Mouse (Mus musculus) hematopoietic stem cell, adult 5-6 weeks (primary cell): Measurements from ENCODE around the gene Zfp366. TPM values are rescaled to one million over a fixed set of nuclear protein-coding genes. Genes with fewer than 3 reads are reported as not detected.

ENCODE experiments used
- ATAC-seq, 2 experiments: fragments of 125-278 bp in 1 of 2; replicated peaks in 1 of 2; 2 replicates each; pipeline ENCODE4 v1.8.0; 2016 to 2017; ENCODE audit warnings: inconsistent platforms in 2 of 2, mild to moderate bottlenecking in 2 of 2, moderate number of reproducible peaks in 2 of 2, low read depth in 1 of 2, moderate TSS enrichment in 1 of 2; ENCODE audit not compliant: low FRiP score in 2 of 2, poor library complexity in 2 of 2, severe bottlenecking in 2 of 2, insufficient read depth in 1 of 2, low TSS enrichment in 1 of 2
- total RNA-seq: library from RNA; stranded (forward); fragments of 172-1452, 232-1000 nt; gene quantifications from 2 replicates; pipeline ENCODE4 v1.2.3, GENCODE M21; 2017

The Zfp366 gene
- 0.35 TPM in 1 of 2 replicates, not detected in the other for total RNA-seq

- ATAC-seq: no peak
Measured at GRCm38 (mm10) chr13:99184155-99184886, at the start of gene Zfp366. Gene Zfp366 (plus strand): TSS chr13:99184823.

GRCm38 (mm10) chr13:99138351-99139255 is 46.0 kb upstream of the Zfp366 start:
- ATAC-seq: no peak

GRCm38 (mm10) chr13:99146355-99146871 is 38.2 kb upstream of the Zfp366 start:
- ATAC-seq: no peak

- ATAC-seq: no peak
Measured at GRCm38 (mm10) chr13:99147645-99148111, 36.9 kb upstream of the Zfp366 start.

GRCm38 (mm10) chr13:99149551-99150305 is 34.9 kb upstream of the Zfp366 start:
- no peak for ATAC-seq

- ATAC-seq: no peak
Measured at GRCm38 (mm10) chr13:99150626-99151025, 34.0 kb upstream of the Zfp366 start.

- ATAC-seq: no peak
Measured at GRCm38 (mm10) chr13:99151121-99151520, 33.5 kb upstream of the Zfp366 start.

- peak; percentile 53 to 78 for ATAC-seq
Measured at GRCm38 (mm10) chr13:99152305-99152930, 32.2 kb upstream of the Zfp366 start.

GRCm38 (mm10) chr13:99157709-99158108 is 26.9 kb upstream of the Zfp366 start:
- no peak for ATAC-seq

- ATAC-seq: no peak
Measured at GRCm38 (mm10) chr13:99158773-99159172, 25.9 kb upstream of the Zfp366 start.

- no peak for ATAC-seq
Measured at GRCm38 (mm10) chr13:99163071-99163470, 21.6 kb upstream of the Zfp366 start.

GRCm38 (mm10) chr13:99163521-99164359 is 20.9 kb upstream of the Zfp366 start:
- no peak for ATAC-seq

- ATAC-seq: no peak
Measured at GRCm38 (mm10) chr13:99164360-99164759, 20.3 kb upstream of the Zfp366 start.

GRCm38 (mm10) chr13:99169401-99169800 is 15.2 kb upstream of the Zfp366 start:
- no peak for ATAC-seq

- no peak for ATAC-seq
Measured at GRCm38 (mm10) chr13:99170337-99170736, 14.3 kb upstream of the Zfp366 start.

- ATAC-seq: no peak
Measured at GRCm38 (mm10) chr13:99173849-99174248, 10.8 kb upstream of the Zfp366 start.
